Mouse (Mus musculus) E14TG2a.4 (cell line): ENCODE data around the gene Atf1.
"Not testable (repeated sequence)": the region's sequence is repeated elsewhere in the genome, so short reads cannot be mapped to it uniquely, and the experiment has no call there.

ENCODE experiments used
- H3K27me3 ChIP-seq: 2 replicates; pipeline ENCODE4 v1.6.1; 2014; ENCODE audit warnings: low read length, control low read depth; ENCODE audit not compliant: insufficient read depth
- H3K36me3 ChIP-seq: 2 replicates; pipeline ENCODE4 v1.6.1; 2014; ENCODE audit warnings: low read length, control low read depth; ENCODE audit not compliant: insufficient read depth
- H3K4me1 ChIP-seq: replicated peaks from 2 replicates; pipeline ENCODE4 v1.6.1; 2014; ENCODE audit warnings: low read depth, low read length, control low read depth
- H3K4me3 ChIP-seq: replicated peaks from 2 replicates; pipeline ENCODE4 v1.5.1; 2014; ENCODE audit warnings: mild to moderate bottlenecking, low read length
- H3K9me3 ChIP-seq: 2 replicates; pipeline ENCODE4 v1.6.1; 2014; ENCODE audit warnings: low read length, control low read depth
- CTCF ChIP-seq: conservative IDR thresholded peaks from 2 replicates; pipeline ENCODE4 v1.5.1; 2014; ENCODE audit warnings: low read length
- NANOG ChIP-seq: IDR thresholded peaks from 2 replicates; pipeline ENCODE4 v1.6.1; 2014; ENCODE audit warnings: borderline replicate concordance, low read length, mixed read lengths
- POU5F1 ChIP-seq: IDR thresholded peaks from 2 replicates; pipeline ENCODE4 v1.6.1; 2014; ENCODE audit warnings: low read length, borderline replicate concordance

The Atf1 gene

GRCm38 (mm10) chr15:100241780-100242179 lies 14.2 kb downstream of the Atf1 start:
- H3K36me3 ChIP-seq = peaks cover 99% of the 10 kb centered on the region
- TF ChIP-seq POU5F1 (no peak), NANOG (no peak), CTCF (no peak; the same call in 1 of the 2 replicates)
- no peaks in the 10 kb centered on the region for H3K27me3 ChIP-seq
- no peak overlapping the region for H3K4me3 ChIP-seq
- H3K9me3 ChIP-seq = no peaks in the 10 kb centered on the region
- peaks cover 99% of the 10 kb centered on the region for H3K4me1 ChIP-seq

- no peak for TF ChIP-seq CTCF
- no peak for TF ChIP-seq NANOG
- TF ChIP-seq POU5F1 = no peak
- Histone ChIP-seq H3K4me1 (peaks cover 99% of the 10 kb centered on the region), H3K9me3 (no peaks in the 10 kb centered on the region), H3K27me3 (no peaks in the 10 kb centered on the region), H3K4me3 (no peak overlapping the region), H3K36me3 (peaks cover 93% of the 10 kb centered on the region)
These were observed 18.3 kb downstream of the Atf1 start for GRCm38 (mm10) chr15:100245951-100246350.

- Histone ChIP-seq H3K36me3 (peaks cover 93% of the 10 kb centered on the region), H3K9me3 (no peaks in the 10 kb centered on the region), H3K27me3 (no peaks in the 10 kb centered on the region), H3K4me1 (peaks cover 96% of the 10 kb centered on the region), H3K4me3 (peak overlapping the region; percentile 58)
- no peak for TF ChIP-seq NANOG
- no peak for TF ChIP-seq CTCF
- no peak for TF ChIP-seq POU5F1
These were observed 19.7 kb downstream of the Atf1 start for GRCm38 (mm10) chr15:100247296-100247695.

- Histone ChIP-seq H3K4me1 (peaks cover 97% of the 10 kb centered on the region), H3K9me3 (no peaks in the 10 kb centered on the region), H3K36me3 (peaks cover 94% of the 10 kb centered on the region), H3K27me3 (no peaks in the 10 kb centered on the region), H3K4me3 (peak overlapping the region; percentile 58)
- TF ChIP-seq POU5F1 = peak; percentile 98
- no peak for TF ChIP-seq NANOG
These were observed 21.2 kb downstream of the Atf1 start for GRCm38 (mm10) chr15:100248665-100249433.

- Histone ChIP-seq H3K36me3 (peaks cover 94% of the 10 kb centered on the region), H3K4me1 (peaks cover 96% of the 10 kb centered on the region), H3K27me3 (no peaks in the 10 kb centered on the region), H3K9me3 (no peaks in the 10 kb centered on the region), H3K4me3 (peak overlapping the region; percentile 35; the same call in 1 of the 2 replicates)
- TF ChIP-seq POU5F1 (no peak), NANOG (no peak), CTCF (no peak)
These were observed 23.6 kb downstream of the Atf1 start for GRCm38 (mm10) chr15:100251153-100251780.

GRCm38 (mm10) chr15:100256386-100256785 lies 28.8 kb downstream of the Atf1 start:
- TF ChIP-seq POU5F1 (no peak), NANOG (no peak), CTCF (no peak)
- no peaks in the 10 kb centered on the region for H3K9me3 ChIP-seq
- no peaks in the 10 kb centered on the region for H3K27me3 ChIP-seq
- H3K36me3 ChIP-seq = peaks cover 90% of the 10 kb centered on the region
- H3K4me1 ChIP-seq = peaks cover 91% of the 10 kb centered on the region
- no peak overlapping the region for H3K4me3 ChIP-seq

- no peak overlapping the region for H3K4me3 ChIP-seq
- H3K27me3 ChIP-seq = no peaks in the 10 kb centered on the region
- H3K36me3 ChIP-seq = peaks cover 90% of the 10 kb centered on the region
- peaks cover 93% of the 10 kb centered on the region for H3K4me1 ChIP-seq
- H3K9me3 ChIP-seq = no peaks in the 10 kb centered on the region
- TF ChIP-seq POU5F1 = no peak
- TF ChIP-seq NANOG = no peak
- TF ChIP-seq CTCF = no peak
These were observed 29.7 kb downstream of the Atf1 start for GRCm38 (mm10) chr15:100257305-100257704.

- Histone ChIP-seq H3K36me3 (peaks cover 77% of the 10 kb centered on the region), H3K27me3 (no peaks in the 10 kb centered on the region), H3K4me1 (peaks cover 92% of the 10 kb centered on the region), H3K9me3 (no peaks in the 10 kb centered on the region), H3K4me3 (peak overlapping the region; percentile 49)
- TF ChIP-seq CTCF (no peak), POU5F1 (no peak), NANOG (no peak; the same call in 1 of the 2 replicates)
These were observed 31.2 kb downstream of the Atf1 start for GRCm38 (mm10) chr15:100258646-100259425.

GRCm38 (mm10) chr15:100260351-100260750 lies 32.7 kb downstream of the Atf1 start:
- peaks cover 64% of the 10 kb centered on the region for H3K36me3 ChIP-seq
- H3K27me3 ChIP-seq, H3K9me3 ChIP-seq: not testable (repeated sequence)

More at GRCm38 (mm10) chr15:100260351-100260750, 32.7 kb downstream of the Atf1 start:
- peaks cover 85% of the 10 kb centered on the region for H3K4me1 ChIP-seq
- not testable (repeated sequence) for H3K4me3 ChIP-seq
